Mouse (Mus musculus) E14TG2a.4 (cell line): ENCODE data around the gene Def8.

Experiments
- H3K27me3 ChIP-seq: 2 replicates; pipeline ENCODE4 v1.6.1; 2014; ENCODE audit warnings: low read length, control low read depth; ENCODE audit not compliant: insufficient read depth
- H3K36me3 ChIP-seq: 2 replicates; pipeline ENCODE4 v1.6.1; 2014; ENCODE audit warnings: low read length, control low read depth; ENCODE audit not compliant: insufficient read depth
- H3K4me1 ChIP-seq: replicated peaks from 2 replicates; pipeline ENCODE4 v1.6.1; 2014; ENCODE audit warnings: low read depth, low read length, control low read depth
- H3K4me3 ChIP-seq: replicated peaks from 2 replicates; pipeline ENCODE4 v1.5.1; 2014; ENCODE audit warnings: mild to moderate bottlenecking, low read length
- H3K9me3 ChIP-seq: 2 replicates; pipeline ENCODE4 v1.6.1; 2014; ENCODE audit warnings: low read length, control low read depth
- CTCF ChIP-seq: conservative IDR thresholded peaks from 2 replicates; pipeline ENCODE4 v1.5.1; 2014; ENCODE audit warnings: low read length
- NANOG ChIP-seq: IDR thresholded peaks from 2 replicates; pipeline ENCODE4 v1.6.1; 2014; ENCODE audit warnings: borderline replicate concordance, low read length, mixed read lengths
- POU5F1 ChIP-seq: IDR thresholded peaks from 2 replicates; pipeline ENCODE4 v1.6.1; 2014; ENCODE audit warnings: low read length, borderline replicate concordance

The Def8 gene

DNA sequence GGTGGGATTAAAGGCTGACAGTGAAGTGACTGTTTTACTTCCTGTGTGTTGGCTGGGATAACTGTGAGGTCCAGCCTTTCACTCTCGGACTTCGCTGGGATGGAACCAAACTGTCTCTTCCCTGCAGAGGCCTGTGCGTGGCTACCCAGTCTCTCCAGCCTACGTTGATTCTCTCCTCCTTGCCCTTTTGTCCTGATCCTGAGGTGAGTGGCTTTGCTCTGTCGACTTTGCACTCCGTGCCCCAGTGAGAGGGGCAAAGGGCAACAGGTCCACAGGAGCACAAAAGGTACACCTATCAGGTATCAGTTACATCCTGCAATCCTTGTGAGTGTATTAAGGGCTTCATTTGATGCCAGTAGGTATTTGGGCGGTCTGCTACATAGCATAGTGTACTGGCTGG is at the start of gene Def8:
TSS of gene Def8 (plus strand) at position 87 of the 400 bp plus-strand sequence.
- no peak within 1 kb of the TSS for H3K4me3 ChIP-seq
- H3K4me1 ChIP-seq, result peaks cover 33% of the 10 kb centered on the region
- H3K27me3 ChIP-seq, result no peaks in the 10 kb centered on the region
- peaks cover 35% of the 10 kb centered on the region for H3K36me3 ChIP-seq
- H3K9me3 ChIP-seq, result peaks cover 3% of the 10 kb centered on the region; the same call in 1 of the 2 replicates
- no peak for TF ChIP-seq POU5F1
- TF ChIP-seq CTCF, result no peak
- no peak for TF ChIP-seq NANOG

GRCm38 (mm10) chr8:123374239-123374578 is 49.1 kb upstream of the Def8 start:
- Histone ChIP-seq H3K27me3 (no peaks in the 10 kb centered on the region), H3K36me3 (peaks cover 18% of the 10 kb centered on the region), H3K4me3 (peak overlapping the region; percentile 98), H3K9me3 (no peaks in the 10 kb centered on the region), H3K4me1 (peaks cover 52% of the 10 kb centered on the region)
- TF ChIP-seq POU5F1, result no peak
- no peak for TF ChIP-seq NANOG
- no peak for TF ChIP-seq CTCF

GRCm38 (mm10) chr8:123375701-123376100 is 47.6 kb upstream of the Def8 start:
- peaks cover 18% of the 10 kb centered on the region for H3K36me3 ChIP-seq
- no peaks in the 10 kb centered on the region for H3K9me3 ChIP-seq
- peak overlapping the region; percentile 53 for H3K4me3 ChIP-seq
- TF ChIP-seq CTCF, result no peak
- no peak for TF ChIP-seq NANOG
- no peak for TF ChIP-seq POU5F1
- H3K4me1 ChIP-seq, result peaks cover 52% of the 10 kb centered on the region
- H3K27me3 ChIP-seq, result no peaks in the 10 kb centered on the region

DNA sequence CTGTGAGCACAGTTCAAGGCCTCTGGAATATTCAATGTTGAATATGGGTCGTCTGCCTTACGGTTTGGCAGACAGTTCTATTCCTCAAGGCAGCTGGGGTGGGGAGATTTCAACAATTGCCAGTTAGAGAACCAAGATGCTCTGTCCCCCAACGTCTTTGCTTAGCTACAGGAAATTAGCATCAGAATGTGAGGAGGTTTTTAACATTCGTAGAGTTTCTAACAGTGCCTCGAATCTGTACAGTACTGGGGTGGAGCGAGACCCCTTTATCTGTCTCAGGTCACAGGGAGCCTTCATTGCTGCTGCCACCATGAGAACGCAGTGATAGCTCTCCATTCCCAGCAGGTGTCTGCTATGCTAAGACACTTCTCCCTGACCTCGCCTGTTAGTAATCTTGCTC is 47.2 kb upstream of the Def8 start:
- TF ChIP-seq POU5F1 (0 out of 2 replicates have a peak, but pooled peaks have one; percentile 6), CTCF (no peak), NANOG (no peak)

DNA sequence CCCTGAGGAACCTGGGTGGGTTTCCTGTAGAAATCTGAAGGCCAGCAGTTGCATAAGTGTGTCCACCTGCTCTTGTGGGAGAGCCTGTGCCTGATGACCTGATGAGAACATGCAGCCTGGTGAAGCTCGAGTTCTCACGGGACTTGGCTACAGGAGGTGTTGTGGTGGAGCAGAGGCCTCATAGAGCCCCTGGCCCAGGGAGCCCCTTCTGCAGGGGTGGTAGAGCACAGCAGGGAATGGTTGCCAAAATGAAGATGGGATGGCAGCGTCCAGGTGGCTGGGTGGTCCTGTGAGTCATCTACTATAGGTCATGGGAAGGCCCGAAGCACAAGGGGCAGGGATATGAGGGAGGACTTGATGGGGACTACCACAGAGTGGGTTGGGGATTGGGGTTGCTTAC is 41.6 kb upstream of the Def8 start:
- no peak for TF ChIP-seq CTCF
- TF ChIP-seq POU5F1, result no peak
- no peak for TF ChIP-seq NANOG
- peaks cover 18% of the 10 kb centered on the region for H3K4me1 ChIP-seq
- peaks cover 78% of the 10 kb centered on the region for H3K36me3 ChIP-seq
- no peak overlapping the region for H3K4me3 ChIP-seq
- H3K9me3 ChIP-seq, result no peaks in the 10 kb centered on the region
- no peaks in the 10 kb centered on the region for H3K27me3 ChIP-seq

More for the DNA sequence above, 47.2 kb upstream of the Def8 start:
- peaks cover 22% of the 10 kb centered on the region for H3K36me3 ChIP-seq
- no peaks in the 10 kb centered on the region for H3K9me3 ChIP-seq
- H3K27me3 ChIP-seq, result no peaks in the 10 kb centered on the region
- peaks cover 52% of the 10 kb centered on the region for H3K4me1 ChIP-seq
- H3K4me3 ChIP-seq, result peak overlapping the region; percentile 53

- TF ChIP-seq NANOG, result no peak
- TF ChIP-seq CTCF, result no peak
- no peak for TF ChIP-seq POU5F1
- Histone ChIP-seq H3K4me3 (no peak overlapping the region), H3K36me3 (peaks cover 82% of the 10 kb centered on the region), H3K4me1 (peaks cover 18% of the 10 kb centered on the region), H3K9me3 (no peaks in the 10 kb centered on the region), H3K27me3 (no peaks in the 10 kb centered on the region)
Measured at GRCm38 (mm10) chr8:123382516-123382915, 40.8 kb upstream of the Def8 start.

DNA sequence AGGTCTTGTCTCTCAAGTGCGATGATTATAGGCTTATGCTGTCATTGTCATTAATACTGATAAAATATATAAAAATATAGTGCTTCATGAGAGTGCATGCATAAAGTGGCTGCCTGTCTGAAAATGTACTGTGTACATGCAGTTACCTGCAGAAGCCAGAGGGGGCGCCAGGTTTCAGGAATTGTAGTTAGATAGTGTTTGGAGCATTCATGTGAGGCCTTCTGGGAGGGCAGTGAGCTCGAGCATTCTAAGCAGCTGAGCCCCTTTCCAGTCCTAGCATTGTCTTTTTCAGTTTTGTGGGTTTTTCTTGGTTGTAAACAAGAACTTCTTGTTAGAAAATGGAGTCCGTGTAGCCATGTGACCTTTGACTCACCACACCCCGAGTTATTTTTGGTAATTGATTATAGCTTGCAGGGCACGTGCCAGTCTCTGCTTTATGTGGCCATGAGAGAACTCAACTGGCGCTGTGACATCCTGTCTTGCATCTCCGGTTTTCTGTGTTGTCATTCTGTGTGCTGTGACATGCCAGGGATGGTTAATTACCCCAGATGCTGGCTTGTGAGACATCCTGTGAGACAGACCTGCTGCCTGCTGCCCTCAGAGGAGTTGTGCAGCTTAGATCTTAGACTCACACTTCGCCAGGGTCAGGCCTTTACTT is 38.3 kb upstream of the Def8 start:
- Histone ChIP-seq H3K4me3 (no peak overlapping the region), H3K36me3 (peaks cover 98% of the 10 kb centered on the region), H3K9me3 (no peaks in the 10 kb centered on the region), H3K27me3 (no peaks in the 10 kb centered on the region), H3K4me1 (peaks cover 27% of the 10 kb centered on the region)
- TF ChIP-seq POU5F1, result no peak
- TF ChIP-seq NANOG, result no peak
- TF ChIP-seq CTCF, result peak; percentile 89

GRCm38 (mm10) chr8:123387041-123387440 is 36.3 kb upstream of the Def8 start:
- Histone ChIP-seq H3K27me3 (no peaks in the 10 kb centered on the region), H3K9me3 (no peaks in the 10 kb centered on the region), H3K4me1 (peaks cover 37% of the 10 kb centered on the region), H3K4me3 (no peak overlapping the region), H3K36me3 (peaks cover 99% of the 10 kb centered on the region)
- TF ChIP-seq NANOG (no peak), CTCF (no peak), POU5F1 (no peak)

GRCm38 (mm10) chr8:123387801-123388200 is 35.5 kb upstream of the Def8 start:
- Histone ChIP-seq H3K4me3 (no peak overlapping the region), H3K27me3 (no peaks in the 10 kb centered on the region), H3K36me3 (peaks cover 99% of the 10 kb centered on the region), H3K9me3 (no peaks in the 10 kb centered on the region), H3K4me1 (peaks cover 37% of the 10 kb centered on the region)
- no peak for TF ChIP-seq POU5F1
- no peak for TF ChIP-seq NANOG
- no peak for TF ChIP-seq CTCF
